Mouse (Mus musculus) cerebellum, adult 2 months (tissue): ENCODE measurements around the gene Ctf2. TPM values are rescaled to one million over a fixed set of nuclear protein-coding genes. Genes with fewer than 3 reads are reported as not detected.
A peak's percentile ranks its signal among the peaks of the same experiment; 100 is the strongest.

Experiments used
- DNase-seq, 2 experiments: peaks; one replicate each; pipeline ENCODE4 v3.0.0; 2021
- H3K27ac ChIP-seq: fragments of 200-500 bp; 2 replicates; pipeline ENCODE4 v1.5.1; 2012; ENCODE audit warnings: low read length, control low read depth, inconsistent platforms; ENCODE audit not compliant: insufficient read depth
- H3K27me3 ChIP-seq: fragments of 200-500 bp; 2 replicates; pipeline ENCODE4 v1.6.1; 2012; ENCODE audit warnings: inconsistent platforms, mild to moderate bottlenecking, low read length, moderate library complexity; ENCODE audit not compliant: control insufficient read depth, insufficient read depth
- H3K4me1 ChIP-seq: fragments of 200-500 bp; 2 replicates; pipeline ENCODE4 v1.6.1; 2011; ENCODE audit warnings: low read length; ENCODE audit not compliant: control insufficient read depth, insufficient read depth
- H3K4me3 ChIP-seq: fragments of 200-500 bp; replicated peaks from 2 replicates; pipeline ENCODE3; 2011; ENCODE audit warnings: mild to moderate bottlenecking, low read depth, low read length, control low read depth; ENCODE audit not compliant: insufficient read depth
- CTCF ChIP-seq: fragments of 200-500 bp; IDR thresholded peaks from 2 replicates; pipeline ENCODE4 v1.5.1; 2011; ENCODE audit warnings: low read depth, mild to moderate bottlenecking, control low read depth, low read length, moderate library complexity, borderline replicate concordance; ENCODE audit not compliant: insufficient read depth
- POLR2A ChIP-seq: fragments of 200-500 bp; IDR thresholded peaks from 2 replicates; pipeline ENCODE4 v1.6.1; 2011; ENCODE audit warnings: low read length, control low read depth, borderline replicate concordance; ENCODE audit not compliant: insufficient read depth
- WGBS: fragments of 180-500 bp; shearing (Covaris S2); methylation state at CpG from one replicate; pipeline ENCODE4 v1.1.7; 2018; 5-methylcytosine and 5-hydroxymethylcytosine counted together
- polyA plus RNA-seq: library from polyadenylated mRNA; depleted of rRNA; stranded (reverse); fragments of >200 nt; gene quantifications from 2 replicates; pipeline ENCODE4 v1.2.3, GENCODE M21; 2012

The Ctf2 gene
- polyA plus RNA-seq, 1 experiment, result not detected

DNA sequence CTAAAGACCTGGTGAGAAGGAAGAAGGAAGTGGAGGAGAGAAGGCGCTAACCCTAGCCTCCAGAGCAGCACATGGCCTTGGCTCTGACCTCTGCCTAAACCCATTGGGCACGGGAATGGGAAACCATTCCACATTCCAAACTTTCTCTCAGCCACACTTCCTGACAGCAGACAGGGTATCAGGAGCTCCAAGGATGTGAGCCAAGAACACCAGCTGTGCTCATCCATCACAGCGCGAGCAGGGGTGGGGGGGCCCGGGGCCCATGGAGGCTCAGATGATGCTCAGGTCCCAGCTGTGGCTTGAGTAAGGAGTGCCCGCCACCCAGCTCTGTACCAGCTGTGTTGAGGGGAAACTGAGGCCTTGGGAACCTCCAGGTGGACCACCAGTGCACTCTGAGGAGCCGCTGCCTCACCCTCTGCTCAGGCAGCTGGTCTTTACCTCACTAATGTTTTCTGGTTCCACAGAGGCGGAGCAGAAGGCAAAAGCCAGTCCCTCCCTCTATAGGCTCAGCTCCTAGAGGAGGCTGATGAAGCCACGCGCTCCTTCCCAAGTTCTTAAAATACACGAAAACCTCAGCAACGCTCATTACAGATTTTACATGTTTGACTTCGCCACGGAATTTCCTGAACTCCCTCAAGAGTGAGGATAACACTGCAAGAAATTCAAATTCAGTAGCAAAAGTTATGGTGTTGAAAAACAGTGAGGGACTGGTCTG lies 46.5 kb downstream of the Ctf2 start:
- Histone ChIP-seq H3K27me3 (no peaks in the 10 kb centered on the region), H3K27ac (no peak overlapping the region), H3K4me1 (peaks cover 8% of the 10 kb centered on the region), H3K4me3 (no peak overlapping the region)
- 51% methylated on average over 14 of the region's 14 CpGs for WGBS
- DNase-seq, result no peak
- TF ChIP-seq POLR2A (no peak), CTCF (no peak)

DNA sequence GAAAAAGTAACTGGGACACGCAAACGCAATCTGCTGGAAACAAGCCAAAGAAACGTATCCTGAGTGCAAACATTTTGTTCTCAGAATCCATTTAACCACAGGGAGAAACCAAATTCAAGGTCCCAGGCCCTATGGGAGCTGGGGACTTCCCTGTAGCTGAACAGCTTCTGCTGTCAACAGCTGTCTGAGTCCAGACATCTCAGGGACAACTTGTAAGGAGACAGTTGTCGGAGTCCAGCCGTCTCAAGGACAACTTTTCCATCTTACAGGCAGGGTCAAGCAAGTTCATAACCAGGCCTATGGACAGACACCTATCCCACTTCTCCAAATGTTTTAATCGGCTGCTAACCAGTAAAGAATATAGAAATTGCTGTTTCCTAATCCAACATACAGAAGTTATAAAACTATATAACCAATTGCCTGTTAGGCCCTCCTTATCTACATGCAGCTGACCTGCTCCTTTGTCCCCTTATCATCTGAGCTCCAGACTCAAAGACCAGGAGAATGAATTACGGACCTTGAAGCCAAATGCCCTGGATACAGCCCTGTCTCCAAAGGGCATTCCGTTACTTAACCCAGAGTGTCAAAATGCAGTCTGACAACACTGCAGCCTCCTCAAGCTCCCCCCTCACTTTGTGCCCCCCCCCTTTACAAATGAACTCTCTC lies 49.9 kb downstream of the Ctf2 start:
- Histone ChIP-seq H3K4me1 (peaks cover 5% of the 10 kb centered on the region), H3K27ac (no peak overlapping the region), H3K4me3 (no peak overlapping the region), H3K27me3 (no peaks in the 10 kb centered on the region)
- WGBS, result 79% methylated on average over 8 of the region's 8 CpGs
- DNase-seq, result no peak
- TF ChIP-seq POLR2A, result no peak
- TF ChIP-seq CTCF, result no peak

DNA sequence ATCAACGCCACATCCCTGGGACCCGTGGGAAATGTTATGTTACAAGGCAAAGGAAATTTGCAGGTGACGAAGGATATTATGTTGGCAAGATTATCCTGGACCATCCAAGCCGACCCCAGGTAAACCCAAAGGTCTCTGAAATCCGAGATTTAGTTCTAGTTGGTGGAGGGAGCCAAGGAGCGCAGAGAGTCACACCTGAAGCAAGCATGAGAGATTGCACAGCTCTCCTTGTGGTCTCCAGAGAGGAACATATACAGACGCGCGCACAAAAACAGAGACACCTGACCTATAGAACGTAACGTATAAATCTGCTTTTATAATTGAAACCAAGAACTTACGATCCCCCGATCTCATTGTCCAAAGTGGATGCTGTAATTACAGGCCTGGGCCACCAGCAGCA lies 51.4 kb downstream of the Ctf2 start:
- no peaks in the 10 kb centered on the region for H3K27me3 ChIP-seq
- no peak for TF ChIP-seq POLR2A
- TF ChIP-seq CTCF, result no peak
- 92% methylated on average over 13 of the region's 13 CpGs for WGBS
- H3K4me1 ChIP-seq, result peaks cover 4% of the 10 kb centered on the region
- no peak overlapping the region for H3K27ac ChIP-seq
- H3K4me3 ChIP-seq, result no peak overlapping the region
- no peak for DNase-seq

GRCm38 (mm10) chr7:127678811-127679210 lies 53.2 kb downstream of the Ctf2 start:
- Histone ChIP-seq H3K4me1 (peaks cover 2% of the 10 kb centered on the region; the same call in 1 of the 2 replicates), H3K27me3 (no peaks in the 10 kb centered on the region), H3K27ac (no peak overlapping the region), H3K4me3 (no peak overlapping the region)
- no peak for TF ChIP-seq POLR2A
- TF ChIP-seq CTCF, result no peak
- 66% methylated on average over 2 of the region's 2 CpGs for WGBS
- no peak for DNase-seq

- Histone ChIP-seq H3K27ac (no peak overlapping the region), H3K4me3 (no peak overlapping the region), H3K27me3 (no peaks in the 10 kb centered on the region), H3K4me1 (peaks cover 2% of the 10 kb centered on the region; the same call in 1 of the 2 replicates)
- WGBS, result 96% methylated on average over 4 of the region's 4 CpGs
- TF ChIP-seq POLR2A (no peak), CTCF (no peak)
- no peak for DNase-seq
Observed at GRCm38 (mm10) chr7:127677609-127678008, 54.4 kb downstream of the Ctf2 start.

DNA sequence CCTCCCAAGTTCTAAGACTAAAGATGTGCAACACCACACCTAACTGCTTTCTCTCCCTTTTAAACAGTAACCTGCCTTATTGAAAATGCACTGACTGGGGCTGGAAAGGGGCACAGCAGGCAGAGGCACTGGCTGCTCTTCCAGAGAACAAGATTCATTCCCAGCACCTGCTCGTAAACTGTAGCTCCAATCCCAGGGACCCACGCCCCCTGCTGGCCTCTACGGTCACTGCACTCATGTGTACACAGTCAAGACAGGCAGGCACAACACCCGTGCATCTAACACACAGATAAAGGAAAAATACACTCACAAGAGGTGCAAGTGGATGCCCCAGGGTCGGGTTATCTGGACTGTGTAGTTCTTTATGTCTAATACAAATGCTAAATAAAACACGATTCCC lies 54.9 kb downstream of the Ctf2 start:
- peak; percentile 33 to 56 for DNase-seq
- Histone ChIP-seq H3K4me3 (no peak overlapping the region), H3K27ac (no peak overlapping the region), H3K27me3 (no peaks in the 10 kb centered on the region), H3K4me1 (peaks cover 2% of the 10 kb centered on the region; the same call in 1 of the 2 replicates)
- 59% methylated on average over 6 of the region's 6 CpGs for WGBS
- no peak for TF ChIP-seq POLR2A
- peak; percentile 62; the same call in 1 of the 2 replicates for TF ChIP-seq CTCF

DNA sequence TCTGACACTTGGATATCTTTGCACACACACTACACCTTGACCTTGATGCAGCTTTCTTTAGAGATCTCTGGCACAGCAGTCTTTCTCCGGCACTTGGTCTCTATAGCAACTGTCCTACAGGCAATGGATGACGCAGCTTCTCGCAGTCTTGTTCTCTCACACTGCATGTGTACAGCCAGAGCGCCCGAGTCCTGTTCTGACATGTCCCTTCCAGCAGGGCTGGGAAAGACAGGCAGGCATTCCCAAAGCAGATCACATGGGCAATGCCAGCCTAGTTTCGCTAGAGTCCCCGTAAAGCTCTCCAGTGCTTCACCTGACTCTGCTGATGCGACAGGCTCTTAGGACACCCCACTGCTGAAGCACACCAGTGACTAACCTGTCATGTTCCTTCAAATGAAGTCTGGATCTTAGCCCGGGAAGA lies 56.6 kb downstream of the Ctf2 start:
- WGBS, result 48% methylated on average over 9 of the region's 9 CpGs
- Histone ChIP-seq H3K4me1 (peaks cover 2% of the 10 kb centered on the region; the same call in 1 of the 2 replicates), H3K27ac (peak overlapping the region; percentile 10; the same call in 1 of the 2 replicates), H3K27me3 (no peaks in the 10 kb centered on the region), H3K4me3 (no peak overlapping the region)
- DNase-seq, result no peak
- no peak for TF ChIP-seq CTCF
- no peak for TF ChIP-seq POLR2A

GRCm38 (mm10) chr7:127674977-127675376 lies 57.0 kb downstream of the Ctf2 start:
- TF ChIP-seq POLR2A, result no peak
- TF ChIP-seq CTCF, result peak; percentile 97
- peak; percentile 83 to 86 for DNase-seq
- no peak overlapping the region for H3K4me3 ChIP-seq
- peak overlapping the region; percentile 10; the same call in 1 of the 2 replicates for H3K27ac ChIP-seq
- peaks cover 2% of the 10 kb centered on the region; the same call in 1 of the 2 replicates for H3K4me1 ChIP-seq
- H3K27me3 ChIP-seq, result no peaks in the 10 kb centered on the region
- 3% methylated on average over 5 of the region's 5 CpGs for WGBS
